Mouse (Mus musculus): ENCODE results near the gene D630045J12Rik.

Gene D630045J12Rik

DNA sequence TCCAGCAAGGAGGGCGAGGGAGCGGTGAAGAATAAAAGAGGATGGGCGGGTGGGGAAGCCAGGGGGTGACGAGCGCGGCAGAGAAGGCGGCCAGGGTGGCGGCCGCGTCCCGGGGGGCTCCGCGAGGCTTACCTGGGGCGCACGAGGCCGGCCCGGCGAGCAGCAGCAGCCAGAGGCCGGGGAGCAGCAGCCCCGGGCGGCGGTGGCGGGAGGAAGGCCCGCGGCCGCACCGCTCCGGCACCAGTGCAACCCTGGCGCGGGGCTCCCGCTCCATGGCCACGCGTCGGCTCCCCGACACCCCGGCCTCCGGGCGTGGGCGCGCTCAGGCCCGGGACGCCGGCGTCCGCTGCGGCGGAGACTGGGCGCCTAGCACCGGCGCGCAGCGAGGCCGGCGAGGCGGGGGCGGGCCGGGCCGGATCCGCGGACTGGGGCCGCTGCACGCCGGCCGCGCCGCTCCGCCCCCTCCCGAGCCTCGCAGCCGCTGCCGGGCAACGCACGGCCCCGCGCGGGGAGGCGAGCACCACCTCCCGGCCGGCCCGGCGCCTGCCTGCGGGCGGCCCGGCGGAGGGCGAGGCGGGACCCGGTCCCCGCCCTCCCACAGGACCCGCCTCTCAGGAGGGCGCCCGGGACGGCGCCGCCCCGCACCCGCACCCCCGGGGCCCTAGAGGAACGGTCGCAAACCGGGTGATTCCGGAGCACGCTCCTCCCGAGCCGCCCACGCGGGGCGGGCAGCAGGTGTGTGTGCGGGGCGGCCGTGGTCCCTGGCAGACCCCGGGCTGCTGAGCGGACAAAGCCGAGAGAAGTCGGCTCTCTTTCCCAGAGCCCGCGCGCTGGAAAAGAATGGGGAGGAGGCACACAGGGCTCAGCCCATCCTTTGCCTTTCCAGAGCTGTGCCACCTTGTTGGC, at the start of gene D630045J12Rik:
TSS of gene D630045J12Rik (minus strand) at position 274 of the 906 bp plus-strand sequence.
- peak; percentile 38 to 65 for DNase-seq (ENCODE audit: low spot score in 2 of 2)

DNA sequence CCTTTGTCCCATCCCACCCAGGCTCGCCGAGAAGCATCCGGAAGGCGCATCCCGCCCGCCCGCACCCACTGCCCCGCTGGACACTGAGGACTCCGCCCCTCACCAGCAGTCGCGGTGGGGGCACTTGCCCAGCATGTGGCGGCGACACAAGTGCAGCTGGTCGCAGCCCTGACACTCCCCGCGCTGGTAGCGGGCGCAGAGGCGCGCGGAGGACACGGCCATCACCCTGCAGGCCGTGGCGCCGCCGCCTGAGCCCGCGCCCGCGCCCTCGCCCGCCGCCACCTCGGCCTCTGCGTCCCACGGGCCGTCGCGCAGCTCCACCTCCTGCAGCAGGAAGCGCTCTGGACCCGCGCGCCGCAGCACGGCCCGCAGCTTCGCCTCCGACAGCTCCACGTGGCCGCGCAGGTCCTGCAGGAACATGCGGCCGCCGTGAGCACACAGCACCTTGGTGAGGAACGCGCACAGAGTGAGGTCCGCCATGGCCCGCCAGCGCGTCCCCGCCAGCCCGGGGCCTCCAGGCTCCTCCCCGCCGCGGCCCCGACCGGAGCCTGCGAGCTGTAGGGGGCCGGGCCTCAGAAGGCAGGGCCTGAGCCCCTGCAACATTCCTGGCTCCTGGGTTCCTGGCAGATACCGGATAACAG, 45.1 kb upstream of the D630045J12Rik start, which contains the start of gene Zc3hav1l:
TSS of gene Zc3hav1l (minus strand) at position 499 of the 641 bp plus-strand sequence.
- peak; percentile 51 to 59 for DNase-seq (ENCODE audit: low spot score in 2 of 2)

DNA sequence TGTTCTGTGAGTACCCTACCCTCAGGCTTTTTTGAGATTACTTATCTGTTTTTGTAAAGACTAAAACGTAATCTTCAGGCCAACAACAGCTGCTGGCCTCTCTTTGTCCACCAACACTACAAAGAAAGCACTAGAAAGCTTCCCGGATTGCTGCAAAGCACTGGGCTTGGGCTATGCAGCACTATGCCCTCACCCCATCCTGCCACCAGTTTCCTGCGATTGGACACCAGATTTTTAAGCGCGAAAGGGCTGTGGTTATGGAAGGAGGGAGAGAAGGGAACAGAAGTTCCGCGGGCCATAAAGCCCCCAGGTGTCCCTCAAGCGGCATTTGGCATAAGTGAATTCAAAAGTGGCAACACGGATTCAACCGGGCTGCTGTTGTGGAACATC, 44.4 kb upstream of the D630045J12Rik start:
- peak in 1 of 2 experiments; percentile 19 for DNase-seq (ENCODE audit: low spot score in 2 of 2)

DNA sequence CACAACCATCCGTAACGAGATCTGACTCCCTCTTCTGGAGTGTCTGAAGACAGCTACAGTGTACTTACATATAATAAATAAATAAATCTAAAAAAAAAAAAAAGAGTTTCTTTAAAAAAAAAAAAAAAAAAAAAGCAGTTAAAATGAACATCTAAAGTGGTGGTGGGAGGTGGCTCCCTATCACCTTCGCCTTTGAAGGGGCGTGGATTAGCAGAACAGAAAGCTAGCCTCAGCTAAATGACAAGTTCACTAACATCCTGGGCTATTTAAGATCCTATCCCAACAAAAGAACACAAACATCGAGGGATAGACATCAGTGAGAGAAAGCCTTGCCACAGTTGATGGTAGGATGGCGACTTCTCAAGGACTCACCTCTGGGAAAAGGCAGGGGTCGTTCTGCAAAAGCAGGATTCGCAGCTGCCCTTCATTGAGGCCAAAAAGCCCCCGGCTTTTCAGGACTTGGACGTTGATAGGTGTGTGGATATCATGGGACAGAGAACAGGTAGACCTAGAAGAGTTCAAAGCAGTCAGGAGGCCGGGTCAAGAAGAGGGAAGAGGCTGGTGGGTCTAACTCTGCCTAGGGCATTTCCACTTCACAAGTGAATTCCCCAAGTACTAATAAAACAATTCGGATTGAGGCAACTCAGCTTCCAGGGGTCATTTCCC, 43.9 kb upstream of the D630045J12Rik start:
- DNase-seq (ENCODE audit: low spot score in 2 of 2), result no peak

DNA sequence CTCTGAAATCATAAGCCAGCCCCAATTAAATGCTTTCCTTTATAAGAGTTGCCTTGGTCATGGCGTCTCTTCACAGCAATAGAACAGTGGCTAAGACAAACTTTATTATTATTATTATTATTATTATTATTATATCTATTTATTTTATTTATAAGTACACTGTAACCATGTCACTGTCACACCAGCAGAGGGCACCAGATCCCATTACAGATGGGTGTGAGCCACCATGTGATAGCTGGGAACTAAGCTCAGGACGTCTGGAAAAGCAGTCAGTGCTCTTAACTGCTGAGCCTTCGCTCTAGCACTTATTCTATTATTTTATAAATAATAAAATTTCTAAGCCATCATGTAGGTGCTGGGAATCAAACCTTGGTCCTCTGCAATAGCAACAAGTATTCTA, 39.9 kb upstream of the D630045J12Rik start:
- DNase-seq (ENCODE audit: low spot score in 2 of 2), result no peak

DNA sequence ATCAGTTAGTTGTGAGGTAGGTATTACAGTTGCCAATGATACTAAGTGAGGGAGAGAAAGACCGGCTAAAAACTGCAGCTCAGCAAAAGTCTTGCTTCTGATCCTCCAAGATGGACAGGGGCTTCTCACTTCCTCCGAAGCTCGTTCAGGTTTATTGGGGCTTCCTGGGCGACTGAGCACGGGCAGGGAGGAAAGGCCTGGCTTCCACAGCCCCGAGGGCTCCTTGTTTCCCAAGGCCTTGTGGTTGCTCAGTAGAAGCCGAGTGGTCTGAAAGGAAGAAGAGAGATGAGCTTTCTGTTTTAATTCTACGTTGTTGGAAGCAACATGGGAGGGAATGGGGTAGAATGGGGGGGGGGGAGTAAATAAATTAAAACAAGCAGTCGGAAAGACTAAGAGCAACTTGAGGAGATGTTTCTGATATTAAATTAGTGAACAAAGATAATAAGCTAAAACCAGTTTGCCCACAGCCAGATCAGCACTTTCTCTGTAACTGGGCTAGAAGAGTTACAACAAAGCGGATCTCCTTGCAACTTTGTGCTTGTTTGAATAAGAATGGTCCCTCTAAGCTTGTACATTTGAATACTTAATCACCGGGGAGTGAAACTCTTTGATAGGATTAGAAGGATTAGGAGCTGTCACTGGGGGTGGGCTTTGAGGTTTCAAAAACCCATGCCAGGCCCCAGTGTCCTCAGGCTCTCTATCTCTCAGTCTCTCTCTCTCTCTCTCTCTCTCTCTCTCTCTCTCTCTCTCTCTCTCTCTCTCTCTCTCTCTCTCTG, 39.2 kb upstream of the D630045J12Rik start:
- no peak for DNase-seq (ENCODE audit: low spot score in 2 of 2)

DNA sequence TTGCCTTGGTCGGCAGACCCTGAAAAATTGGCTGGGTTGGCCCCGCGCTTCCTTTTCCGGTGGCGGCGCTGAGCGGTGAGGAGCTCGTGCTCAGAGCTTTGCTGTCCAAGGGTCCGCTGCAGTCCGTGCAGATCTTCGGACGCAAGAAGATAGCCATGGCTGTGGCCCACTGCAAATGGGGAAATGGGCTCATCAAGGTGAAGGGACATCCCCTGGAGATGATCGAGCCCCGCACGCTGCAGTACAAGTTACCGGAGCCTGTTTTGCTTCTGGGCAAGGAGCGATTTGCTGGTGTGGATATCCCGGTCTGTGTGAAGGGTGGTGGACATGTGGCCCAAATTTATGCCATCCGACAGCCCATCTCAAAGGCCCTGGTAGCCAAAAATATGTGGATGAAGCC, 30.6 kb upstream of the D630045J12Rik start:
- DNase-seq (ENCODE audit: low spot score in 2 of 2), result no peak

DNA sequence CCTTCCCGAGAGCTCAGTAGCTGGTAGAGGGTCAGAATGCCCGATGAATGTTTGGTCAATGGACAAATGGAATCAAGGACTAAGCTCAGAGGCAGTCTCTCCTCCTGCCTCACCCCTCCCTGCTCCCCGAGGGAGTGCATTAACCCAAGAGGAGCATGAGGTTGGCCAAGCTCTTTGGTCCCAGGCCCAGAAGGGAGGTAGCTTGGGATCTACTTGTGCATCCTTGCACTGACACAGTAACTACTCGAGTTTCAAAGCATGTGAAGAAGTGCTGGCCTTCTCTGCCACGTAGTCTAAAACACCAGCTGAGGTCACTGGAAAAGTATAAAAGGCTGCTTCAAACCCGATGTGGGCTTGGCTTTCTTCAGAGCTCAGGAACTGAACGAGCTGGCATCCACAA, 10.7 kb upstream of the D630045J12Rik start:
- DNase-seq (ENCODE audit: low spot score in 2 of 2), result no peak

DNA sequence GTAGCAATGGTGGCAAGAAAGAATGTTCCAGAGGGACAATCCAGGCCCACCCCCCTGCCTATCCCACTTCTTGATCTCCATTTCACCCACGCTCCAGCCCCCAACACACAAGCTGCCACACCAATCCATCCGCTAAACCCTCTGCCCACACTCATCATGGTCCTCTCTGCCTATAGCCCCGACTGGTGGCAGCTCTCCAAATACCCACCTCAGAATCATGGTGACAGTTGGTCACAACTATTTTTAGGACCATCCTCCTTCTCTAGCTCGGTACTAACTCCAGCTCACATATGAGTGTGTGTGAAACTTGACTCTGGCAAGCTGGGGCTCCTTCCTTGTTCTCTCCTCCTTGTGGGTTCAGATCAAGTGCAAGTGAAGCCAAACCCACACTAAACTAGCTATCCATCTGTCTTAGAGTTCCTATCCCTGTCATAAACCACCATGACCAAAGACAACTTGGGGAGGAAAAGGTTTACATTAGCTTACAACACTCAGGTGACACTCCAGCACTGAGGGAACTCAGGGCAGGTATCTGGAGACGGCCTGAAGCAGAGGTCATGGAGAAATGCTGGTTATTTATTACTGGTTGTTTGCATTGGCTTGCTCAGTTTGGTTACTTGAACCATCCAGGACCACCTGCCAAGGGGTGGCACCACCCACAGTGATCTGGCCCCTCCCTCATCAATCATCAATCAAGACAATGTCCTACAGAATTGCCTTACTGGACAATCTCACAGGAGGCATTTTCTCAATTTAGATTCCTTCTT, 9.8 kb upstream of the D630045J12Rik start:
- no peak for DNase-seq (ENCODE audit: low spot score in 2 of 2)

DNA sequence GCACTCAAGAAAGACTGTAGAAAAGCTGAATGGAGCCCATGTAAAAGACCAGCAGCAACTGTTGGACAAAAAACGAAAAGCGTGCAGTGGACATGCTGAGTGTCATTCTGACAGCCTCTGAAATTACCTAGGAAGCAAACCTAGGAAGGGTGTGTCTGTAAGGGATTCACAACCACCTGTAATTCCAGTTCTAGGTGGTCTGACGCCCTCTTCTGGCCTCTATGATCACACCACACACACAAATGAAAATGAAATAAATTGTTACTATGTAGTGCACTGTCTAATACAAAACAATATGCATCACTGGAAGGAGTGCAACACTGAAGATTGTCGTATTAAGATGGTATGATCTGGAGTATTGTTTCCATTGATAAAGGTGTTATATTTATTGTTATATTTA, 8.1 kb upstream of the D630045J12Rik start:
- no peak for DNase-seq (ENCODE audit: low spot score in 2 of 2)

DNA sequence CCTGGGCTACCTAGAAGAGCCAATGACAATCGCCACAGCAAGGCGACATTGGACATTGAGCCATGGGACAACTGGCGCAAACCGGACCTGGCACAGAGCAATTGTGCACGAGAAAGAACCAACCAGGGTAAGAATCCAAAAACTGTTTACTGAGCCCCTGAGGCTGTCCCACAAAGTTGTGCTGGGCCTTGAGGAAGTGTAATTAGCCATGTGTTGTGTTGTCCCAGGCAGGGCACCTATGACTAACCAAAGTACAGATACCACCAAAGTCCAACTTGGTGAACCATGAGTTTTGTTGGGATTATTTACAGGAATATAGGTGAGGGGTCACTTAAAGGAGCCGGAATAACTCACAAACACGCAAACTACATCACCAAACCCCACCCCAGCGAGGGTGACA, 3.7 kb upstream of the D630045J12Rik start:
- no peak for DNase-seq (ENCODE audit: low spot score in 2 of 2)

DNA sequence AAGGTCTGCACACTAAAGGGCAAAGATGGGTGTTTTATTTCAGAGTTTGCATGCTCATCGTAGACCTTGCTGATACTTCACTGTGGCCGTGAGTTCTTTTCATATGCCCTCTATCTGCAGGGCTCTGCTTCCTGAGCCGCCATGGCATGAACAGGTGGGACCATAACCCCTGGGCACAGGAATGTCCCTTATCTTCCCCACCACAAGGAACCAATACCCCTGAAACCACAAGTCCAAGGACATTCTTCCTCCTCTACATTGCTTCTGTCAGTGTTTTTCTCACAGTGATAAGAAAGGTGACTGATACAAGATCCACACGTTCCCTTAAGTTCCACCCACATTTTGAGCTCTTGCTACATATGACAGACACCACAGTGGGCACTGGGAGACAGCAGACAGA, 3.0 kb upstream of the D630045J12Rik start:
- DNase-seq (ENCODE audit: low spot score in 2 of 2), result no peak

DNA sequence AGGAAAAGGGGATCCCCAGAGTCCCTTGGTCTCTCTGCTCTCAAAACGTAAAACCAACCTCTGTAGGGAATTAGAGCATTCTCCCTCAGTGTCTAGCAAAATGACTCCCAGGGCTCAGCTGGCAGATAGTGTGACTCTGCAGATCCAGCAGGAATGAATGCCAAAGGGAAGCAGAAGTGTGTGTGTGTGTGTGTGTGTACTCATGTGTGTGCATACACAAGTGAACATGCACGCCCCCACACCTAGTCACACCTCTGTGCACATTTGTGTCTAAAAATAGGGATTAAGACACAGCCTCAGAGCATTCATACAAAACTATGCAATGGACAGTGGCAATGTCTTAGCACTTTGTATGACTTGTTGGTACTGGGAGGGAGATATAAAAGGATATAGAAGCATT, 2.0 kb upstream of the D630045J12Rik start:
- no peak for DNase-seq (ENCODE audit: low spot score in 2 of 2)

DNA sequence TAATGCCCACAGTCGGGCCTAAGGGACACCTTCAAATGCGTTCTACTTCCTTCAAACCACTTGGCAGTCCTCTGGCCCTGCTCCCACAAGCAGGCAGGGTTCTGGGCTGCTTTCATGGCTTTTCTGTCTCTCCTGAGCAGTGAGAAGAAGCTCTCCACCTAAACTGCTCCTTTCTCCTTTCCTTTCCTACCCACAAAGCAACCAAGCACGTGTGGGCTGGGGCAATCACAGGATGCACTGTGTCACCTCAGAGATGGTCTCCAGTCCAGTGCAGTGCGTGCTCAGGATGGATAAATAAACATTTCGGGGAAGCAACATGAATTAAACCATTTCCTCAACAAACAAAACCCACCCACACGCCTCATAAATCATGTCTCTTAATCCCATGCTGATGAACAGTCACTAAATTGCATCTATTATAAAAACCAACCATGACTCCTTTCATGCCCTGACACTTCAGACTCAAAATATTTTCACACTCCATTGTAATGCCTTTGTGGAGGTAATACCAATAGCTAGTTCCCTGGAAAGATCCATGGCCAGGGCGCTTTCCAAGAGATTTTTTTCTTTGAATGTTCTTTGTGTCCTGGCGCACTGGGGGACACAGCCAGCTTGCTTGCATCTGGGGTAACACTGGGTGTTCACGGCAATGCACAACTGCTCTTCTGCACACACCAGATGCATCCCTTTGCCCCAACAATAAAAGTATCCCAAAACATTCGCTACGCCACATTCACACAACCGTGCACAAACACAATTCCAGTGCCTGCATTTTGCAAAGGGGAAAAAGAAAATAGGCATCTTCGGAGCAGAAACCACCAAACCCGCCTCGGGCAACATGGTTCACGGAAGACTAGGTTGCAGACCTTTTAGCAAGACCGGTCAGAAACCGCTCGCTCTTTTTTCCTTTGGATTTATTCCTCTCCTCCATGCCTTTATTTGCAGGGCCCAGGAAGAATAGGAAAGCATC, 758 bp downstream of the D630045J12Rik start:
- DNase-seq (ENCODE audit: low spot score in 2 of 2), result no peak

DNA sequence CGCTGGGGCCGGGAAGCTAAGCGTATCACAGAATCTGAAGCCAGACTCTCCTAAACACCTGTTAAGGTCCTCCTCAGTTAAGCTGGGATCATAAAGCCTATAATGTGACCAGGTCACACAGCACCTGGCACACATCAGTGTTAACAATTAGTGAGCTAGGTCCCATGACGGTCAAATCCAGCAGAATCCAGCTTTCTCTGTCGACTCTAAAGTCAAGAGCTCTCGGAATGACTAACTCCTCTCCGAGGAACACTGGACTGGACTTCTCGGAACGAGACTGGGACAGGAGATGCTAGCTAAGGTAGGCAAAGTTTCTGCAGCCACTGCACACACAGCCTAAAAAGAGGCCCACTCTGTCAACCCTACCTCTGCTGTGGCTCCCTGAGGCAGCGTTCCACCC, 1.7 kb downstream of the D630045J12Rik start:
- no peak for DNase-seq (ENCODE audit: low spot score in 2 of 2)

DNA sequence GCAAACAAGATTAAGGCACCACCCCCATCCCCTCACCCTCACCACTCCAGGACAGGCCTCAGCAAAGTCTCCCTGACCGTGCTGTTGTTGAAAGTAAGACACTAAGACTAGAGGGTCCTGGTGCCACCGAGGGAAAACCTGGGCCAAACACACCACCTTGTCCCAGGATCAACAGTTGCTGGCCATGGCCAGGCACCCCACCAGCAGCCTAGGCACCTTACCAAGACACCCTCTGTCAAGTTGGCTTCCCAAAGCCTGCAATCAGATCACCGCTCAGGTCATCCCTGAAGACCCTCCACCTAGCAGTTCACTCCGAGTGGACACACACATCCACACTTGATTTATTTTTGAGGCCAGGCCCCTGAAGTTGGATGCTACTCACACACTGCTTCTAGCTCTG, 2.3 kb downstream of the D630045J12Rik start:
- DNase-seq (ENCODE audit: low spot score in 2 of 2), result no peak

DNA sequence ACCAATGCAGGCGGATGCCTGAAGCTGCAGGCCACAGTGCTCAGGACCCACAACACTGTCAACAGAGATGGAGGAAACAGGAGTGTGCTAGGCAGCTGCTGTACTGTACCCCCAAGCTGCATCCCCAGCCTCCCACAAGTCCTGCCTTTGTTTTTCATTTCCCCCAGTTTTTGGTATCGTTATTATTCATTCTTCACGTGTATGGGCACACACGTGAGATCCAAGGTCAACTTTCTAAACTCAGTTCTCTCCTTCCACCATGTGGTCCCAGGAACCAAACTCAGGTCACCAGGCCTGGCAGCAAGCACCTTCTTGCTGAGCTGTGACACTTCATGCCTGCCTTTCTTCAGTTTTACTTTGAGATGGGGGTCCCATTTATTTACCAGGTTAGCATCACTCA, 6.4 kb downstream of the D630045J12Rik start:
- no peak for DNase-seq (ENCODE audit: low spot score in 2 of 2)

DNA sequence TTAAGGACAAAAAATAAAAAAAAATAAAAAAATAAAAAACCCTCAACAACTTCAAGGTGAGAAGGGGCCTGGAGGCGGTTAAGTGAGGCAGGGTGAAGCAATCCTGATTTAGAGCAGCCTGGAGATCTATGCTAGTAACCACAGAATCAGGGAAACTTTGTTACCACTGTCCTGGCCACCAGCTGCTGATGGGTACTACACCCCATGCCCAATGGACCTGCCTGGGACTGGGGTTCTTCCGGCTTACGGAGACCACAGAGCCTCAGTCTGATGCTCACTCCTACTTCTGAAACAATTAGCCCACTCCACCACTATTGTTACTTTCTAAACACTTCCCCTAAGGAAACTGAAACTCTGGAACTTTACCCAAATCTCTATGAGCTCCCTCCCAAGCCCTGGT, 9.0 kb downstream of the D630045J12Rik start:
- no peak for DNase-seq (ENCODE audit: low spot score in 2 of 2)

DNA sequence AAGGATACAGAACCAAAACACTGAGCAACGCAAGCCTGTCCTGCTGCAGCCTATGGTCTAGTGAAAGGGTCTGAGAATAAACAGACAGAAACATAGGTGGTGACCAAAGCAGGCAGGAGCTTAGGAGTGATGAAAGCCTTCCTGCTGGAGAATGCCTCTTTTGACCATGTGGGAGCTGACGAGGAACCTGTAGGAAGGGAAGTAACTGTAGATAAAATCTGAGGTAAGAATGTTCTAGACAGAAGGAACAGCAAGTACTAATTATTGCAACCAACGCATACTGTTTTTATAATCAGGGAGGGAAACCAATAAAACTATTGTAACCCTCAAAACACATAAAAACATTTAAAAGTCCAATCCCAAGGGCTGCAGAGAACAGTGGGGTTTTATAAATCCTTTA, 9.6 kb downstream of the D630045J12Rik start:
- DNase-seq (ENCODE audit: low spot score in 2 of 2), result no peak

DNA sequence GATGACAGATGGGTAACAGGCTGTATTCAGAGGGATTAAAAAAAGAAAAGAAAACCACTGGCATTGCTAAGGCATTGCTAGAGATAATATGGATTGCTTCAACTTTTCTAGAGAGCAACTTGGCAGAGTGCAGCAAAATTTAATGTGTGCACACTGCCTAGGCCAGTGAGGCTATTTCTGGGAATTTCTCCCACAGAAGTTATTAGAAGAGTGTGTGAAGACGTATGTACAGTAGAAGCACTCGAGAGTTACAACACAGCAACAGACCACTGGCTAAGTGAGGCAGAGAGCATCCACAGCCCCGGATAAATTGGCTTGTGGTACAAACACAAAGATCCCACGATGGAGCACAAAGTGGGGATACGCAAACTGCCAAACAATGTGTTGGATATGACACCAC, 11.0 kb downstream of the D630045J12Rik start:
- no peak for DNase-seq (ENCODE audit: low spot score in 2 of 2)

Measured in spleen, postnatal 10 days (tissue).